Mouse (Mus musculus) mature B cell (primary cell): ENCODE data around the gene Sez6.

Experiments
- in situ Hi-C: fragments of 300-500 bp; cut with MboI; formaldehyde crosslinking; loops from 2 replicates; pipeline ENCODE4 v1.14.3; 2019

Gene Sez6

DNA sequence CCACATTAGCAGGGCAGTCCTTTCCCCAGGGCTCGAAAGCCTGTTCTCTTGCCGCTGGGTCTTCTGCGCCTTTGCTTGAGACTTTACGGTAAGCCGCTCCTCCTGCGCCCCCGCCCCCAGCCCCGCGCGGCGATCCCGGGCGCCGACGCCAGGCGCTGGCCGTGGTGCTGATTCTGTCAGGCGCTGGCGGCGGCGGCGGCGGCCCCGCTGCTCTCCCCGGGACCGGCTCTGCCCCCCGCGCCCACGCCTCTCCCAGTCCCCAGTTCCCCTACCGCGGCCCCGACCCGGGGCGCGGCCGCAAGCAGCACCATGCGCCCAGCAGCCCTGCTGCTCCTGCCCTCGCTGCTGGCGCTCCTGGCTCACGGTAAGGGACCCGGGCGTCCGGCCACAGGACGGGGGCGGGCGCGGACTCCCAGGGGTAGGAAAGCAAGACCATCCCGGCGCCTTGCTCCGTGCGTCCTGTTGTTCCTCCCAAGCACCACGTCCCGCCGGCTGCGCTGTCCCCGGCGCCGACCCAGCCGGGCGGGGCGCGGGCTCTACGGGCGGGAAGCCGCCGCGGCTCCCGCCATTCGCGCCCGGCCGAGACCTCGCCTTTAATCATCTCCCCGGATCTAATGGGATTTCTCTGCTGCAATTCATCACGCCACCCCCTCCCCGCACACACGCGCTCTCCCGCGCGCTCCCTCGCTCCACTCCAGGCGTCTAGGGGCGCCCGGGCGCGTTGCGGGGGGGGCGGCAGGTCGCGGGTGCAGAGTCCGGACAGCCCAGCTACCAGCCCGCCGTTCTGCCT, at the start of gene Sez6:
TSS of gene Sez6 (plus strand) at position 50 of the 790 bp plus-strand sequence.
- in situ Hi-C loops = no loop called here

DNA sequence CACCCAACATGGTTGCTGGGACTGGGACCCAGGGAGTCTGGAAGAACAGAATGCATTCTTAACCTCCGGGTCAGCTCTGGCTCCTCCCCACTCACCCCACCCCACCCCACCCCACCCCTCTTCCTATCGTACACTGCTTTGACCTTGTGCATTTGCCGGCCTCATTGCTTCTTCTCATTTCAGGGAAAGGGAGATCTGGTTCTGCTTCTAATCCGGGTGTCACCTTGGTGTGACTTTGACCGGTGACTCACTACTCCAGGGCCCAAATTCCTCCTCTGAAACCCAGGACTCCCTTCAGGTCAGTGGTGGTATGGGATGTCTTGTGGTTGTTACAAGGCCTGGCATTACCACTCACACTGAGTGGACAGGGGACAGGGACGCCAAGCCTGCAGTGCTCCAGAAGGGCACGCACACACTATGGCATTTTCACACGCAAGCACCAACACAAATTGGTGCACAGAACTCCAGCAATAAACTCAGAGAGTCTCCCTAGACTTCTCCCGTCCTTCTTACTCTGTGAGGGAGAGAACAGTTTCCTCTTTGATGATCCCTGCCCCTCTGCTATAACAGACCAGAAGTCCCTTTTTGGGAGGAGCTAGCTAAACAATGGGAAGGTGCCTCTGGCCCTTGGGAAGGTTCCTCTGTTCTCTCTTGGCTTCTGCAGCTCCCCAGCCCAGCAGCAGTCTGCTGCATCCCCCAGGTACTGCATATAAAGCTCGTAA, 45.9 kb upstream of the Sez6 start:
- in situ Hi-C loops = no loop called here

GRCm38 (mm10) chr11:77885246-77885575, 45.4 kb upstream of the Sez6 start:
- in situ Hi-C loops = no loop called here

GRCm38 (mm10) chr11:77887373-77887960, 43.1 kb upstream of the Sez6 start:
- in situ Hi-C loops = no loop called here

GRCm38 (mm10) chr11:77888846-77889245, 41.8 kb upstream of the Sez6 start:
- in situ Hi-C loops = no loop called here

DNA sequence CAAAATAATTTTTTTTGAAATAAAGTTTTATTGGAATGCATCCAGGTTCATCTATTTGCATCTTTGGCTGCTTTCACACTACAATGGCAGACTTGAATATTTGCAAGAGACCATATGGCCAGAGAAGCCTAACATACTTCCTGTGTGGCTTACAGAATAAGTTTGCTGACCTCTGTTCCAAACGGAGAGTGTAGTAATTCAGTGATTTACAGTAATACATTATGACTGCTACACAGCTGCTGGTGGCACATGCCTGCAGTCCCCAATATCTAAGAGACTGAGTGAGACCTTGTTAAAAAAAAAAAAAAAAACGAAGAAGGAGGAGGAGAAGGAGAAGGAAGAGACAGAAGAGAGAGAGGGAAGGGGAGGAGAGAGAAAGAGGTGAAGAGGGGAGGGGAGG, 41.1 kb upstream of the Sez6 start:
- in situ Hi-C loops = no loop called here

DNA sequence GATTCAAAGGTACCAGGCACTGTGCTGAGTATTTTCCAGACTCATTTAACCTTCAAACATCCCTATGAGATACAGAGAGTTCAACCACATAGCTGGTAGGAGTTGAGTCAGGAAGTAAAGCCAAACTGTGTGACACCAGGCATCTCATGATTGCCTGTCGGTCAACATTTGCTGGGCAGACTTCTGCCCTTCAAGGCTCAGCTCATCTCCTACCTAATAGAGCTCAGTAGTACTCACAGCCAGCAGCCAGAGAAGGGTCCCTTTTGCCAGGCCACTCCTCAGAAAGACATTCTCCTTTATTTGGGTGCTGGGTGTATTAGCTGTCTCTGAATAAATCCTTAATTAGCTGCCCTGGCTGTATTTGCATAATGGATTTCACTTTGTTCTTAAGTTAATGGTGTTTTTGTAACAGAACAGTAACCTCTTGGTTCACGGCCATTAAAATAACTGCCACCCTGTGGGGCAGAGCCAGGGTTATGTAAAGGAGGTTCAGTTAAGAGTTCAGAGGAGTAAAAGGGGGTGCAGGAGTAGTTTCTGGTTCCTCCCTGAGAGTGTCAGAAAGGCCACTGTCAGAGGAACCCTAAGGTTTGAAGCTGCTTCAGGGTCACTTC, 39.8 kb upstream of the Sez6 start:
- in situ Hi-C loops = no loop called here

DNA sequence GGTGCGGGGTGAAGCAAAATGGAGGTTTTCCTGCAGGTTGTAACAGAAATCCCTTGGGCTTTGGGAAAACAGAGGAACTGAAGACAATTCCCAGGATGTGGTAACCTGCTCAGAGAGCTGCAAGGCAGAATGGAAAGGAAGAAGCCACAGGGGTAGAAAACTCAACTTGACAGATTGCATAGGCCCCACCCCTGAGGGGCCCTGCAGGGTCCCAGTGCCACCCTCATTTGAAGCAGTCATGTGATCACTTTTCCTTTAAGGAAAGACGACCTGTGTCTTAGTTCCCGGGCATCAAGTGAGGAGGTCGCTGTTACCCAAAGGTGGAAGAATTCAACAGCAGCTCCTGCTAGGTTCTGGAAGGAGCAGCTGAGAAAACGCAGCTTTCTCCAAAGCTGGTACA, 37.7 kb upstream of the Sez6 start:
- in situ Hi-C loops = no loop called here

GRCm38 (mm10) chr11:77893283-77893682, 37.3 kb upstream of the Sez6 start:
- in situ Hi-C loops = no loop called here

DNA sequence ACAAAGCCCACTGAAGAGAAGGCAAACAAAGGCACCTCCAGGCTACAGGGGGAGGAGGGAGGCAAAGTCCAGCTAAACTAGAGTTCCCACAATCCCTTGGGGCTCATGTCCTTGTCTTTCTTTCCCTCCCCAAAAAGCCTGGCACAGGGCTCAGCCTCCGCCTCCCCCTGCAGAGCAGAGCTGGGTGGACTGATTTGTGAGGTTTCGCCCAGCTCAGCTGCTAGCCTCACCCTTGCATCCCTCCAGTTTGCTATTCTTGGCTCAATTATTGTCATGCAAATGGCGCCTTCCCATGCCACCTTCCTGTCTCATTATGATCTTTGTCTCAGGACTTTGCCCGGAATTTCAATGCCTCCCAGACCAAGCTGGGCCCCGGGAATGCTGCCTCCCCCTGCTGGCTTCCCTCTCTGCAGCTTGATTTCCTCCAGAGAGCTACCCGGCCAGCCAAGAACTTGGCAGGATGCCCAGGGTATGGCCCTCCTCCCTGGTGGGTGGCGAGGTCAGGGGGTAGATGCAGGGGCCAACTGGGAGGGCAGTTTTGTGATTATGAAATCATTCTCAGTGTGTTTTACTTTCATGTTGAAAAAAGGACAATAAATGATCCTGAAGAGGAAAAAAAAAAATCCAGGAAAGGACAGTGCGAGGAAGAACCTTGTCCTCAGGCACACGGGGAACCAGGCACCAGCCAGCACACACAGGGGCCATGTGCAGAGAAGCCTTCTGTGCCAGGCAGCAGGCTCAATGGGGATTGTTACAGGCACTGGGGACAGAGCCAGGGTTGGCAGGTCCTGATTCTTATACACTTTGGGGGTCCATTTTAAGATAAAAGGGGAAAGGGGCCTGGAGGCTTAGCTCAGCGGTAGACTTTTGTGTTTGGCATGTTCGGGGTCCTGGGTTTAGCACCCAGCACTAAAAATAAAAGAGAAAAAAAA, 36.5 kb upstream of the Sez6 start, which contains the start of gene Pipox:
TSS of gene Pipox (minus strand) at position 310 of the 932 bp plus-strand sequence.
- in situ Hi-C loops = no loop called here

GRCm38 (mm10) chr11:77894967-77895366, 35.6 kb upstream of the Sez6 start:
- in situ Hi-C loops = no loop called here

DNA sequence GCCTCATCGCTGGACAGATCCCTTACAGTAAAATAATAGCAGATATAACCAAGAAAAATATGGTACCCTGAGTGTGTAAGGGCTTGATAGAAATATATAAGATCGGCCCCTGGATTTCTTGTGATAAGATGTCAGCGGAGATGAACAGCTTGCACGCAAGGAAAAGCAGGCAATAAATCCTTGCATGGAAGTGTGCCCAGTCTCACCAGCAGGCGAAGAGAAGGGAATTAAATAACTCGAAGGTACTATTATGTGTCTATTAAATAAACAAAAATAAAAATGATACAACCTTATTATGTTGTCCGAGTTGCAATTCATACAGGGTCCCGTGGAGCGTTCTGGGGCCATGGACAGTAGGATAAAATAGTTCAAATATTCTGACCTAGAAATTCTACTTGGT, 34.6 kb upstream of the Sez6 start:
- in situ Hi-C loops = no loop called here

GRCm38 (mm10) chr11:77896480-77896819, 34.1 kb upstream of the Sez6 start:
- in situ Hi-C loops = no loop called here

- in situ Hi-C loops = no loop called here
Observed at GRCm38 (mm10) chr11:77896820-77897805, 33.5 kb upstream of the Sez6 start.

- in situ Hi-C loops = no loop called here
Observed at GRCm38 (mm10) chr11:77900187-77900586, 30.4 kb upstream of the Sez6 start.

DNA sequence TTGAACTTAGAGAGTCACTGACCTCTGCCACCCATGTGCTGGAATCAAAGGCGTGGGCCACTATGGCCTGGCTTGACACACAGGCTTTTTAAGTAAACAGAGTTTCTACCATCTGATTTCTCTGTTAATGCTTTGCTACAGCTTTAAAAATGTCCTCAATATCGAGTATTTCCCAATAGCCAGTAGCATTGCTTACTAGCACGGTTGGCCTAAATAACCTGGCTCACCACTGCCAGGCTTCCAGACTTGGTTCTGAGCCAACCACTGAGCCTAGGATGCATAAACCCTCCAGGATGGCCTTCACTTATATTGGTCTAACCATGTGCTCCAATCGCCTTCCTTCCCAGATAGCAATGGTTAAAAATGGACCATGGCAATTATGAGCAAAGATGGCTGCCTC, 29.9 kb upstream of the Sez6 start:
- in situ Hi-C loops = no loop called here

- in situ Hi-C loops = no loop called here
Observed at GRCm38 (mm10) chr11:77901366-77901765, 29.2 kb upstream of the Sez6 start.

DNA sequence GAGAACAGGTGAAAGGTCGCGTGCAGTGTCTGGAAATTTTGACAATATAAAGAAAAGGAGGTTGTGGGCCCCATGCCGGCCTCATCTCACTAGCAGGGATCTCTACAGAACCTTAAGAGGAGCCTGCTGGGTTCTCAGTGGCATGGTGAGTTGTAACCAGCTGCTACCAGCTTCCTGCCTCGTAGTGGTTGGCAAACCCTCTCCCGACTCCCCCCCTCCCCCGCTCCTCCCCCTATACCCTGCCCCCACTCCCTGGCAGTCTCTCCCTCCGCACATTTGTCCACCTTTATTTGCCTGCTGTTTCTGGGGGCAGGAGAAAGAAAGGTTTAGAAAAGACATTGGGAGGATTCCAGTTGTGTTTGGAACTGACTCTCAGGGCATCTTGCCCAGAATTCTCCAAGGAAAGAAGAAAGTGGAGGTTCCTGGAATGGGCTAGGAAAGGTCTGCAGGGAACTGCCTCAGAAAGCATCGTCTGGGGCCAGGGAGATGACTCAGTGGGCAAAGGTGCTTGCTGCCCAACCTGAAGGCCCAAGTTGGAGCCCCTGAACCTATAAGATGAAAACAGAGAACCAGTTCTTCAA, 28.7 kb upstream of the Sez6 start:
- in situ Hi-C loops = no loop called here

GRCm38 (mm10) chr11:77903761-77904160, 26.8 kb upstream of the Sez6 start:
- in situ Hi-C loops = no loop called here

DNA sequence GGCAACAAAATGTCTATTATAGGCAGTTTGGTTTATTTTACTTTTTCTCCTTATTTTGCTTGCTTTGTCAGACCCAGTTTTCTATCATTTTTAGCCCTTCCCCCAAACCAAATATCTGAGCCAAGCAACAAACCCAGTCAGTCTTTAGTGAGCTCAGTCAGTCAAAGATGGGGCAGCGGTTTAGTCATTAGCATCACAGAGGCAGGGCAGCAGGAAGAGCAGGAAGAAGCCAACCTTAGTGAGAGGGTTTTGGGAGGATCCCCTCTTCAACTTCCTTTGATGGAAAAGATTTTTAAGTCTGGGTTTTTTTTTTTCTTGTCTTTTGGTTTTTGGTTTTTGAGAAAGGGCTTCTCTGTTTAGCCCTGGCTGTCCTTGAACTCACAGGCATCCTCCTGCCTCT, 25.9 kb upstream of the Sez6 start:
- in situ Hi-C loops = no loop called here
